Mouse (Mus musculus) central nervous system, embryonic 14 days (tissue): ENCODE measurements around the gene Gm28042. TPM values are rescaled to one million over a fixed set of nuclear protein-coding genes. Genes with fewer than 3 reads are reported as not detected.

Source experiments
- polyA plus RNA-seq: library from polyadenylated mRNA; depleted of rRNA; stranded (reverse); fragments of >200 nt; gene quantifications from 2 replicates; pipeline ENCODE4 v1.2.3, GENCODE M21; 2012; rRNA removed

Gm28042 gene
- 24.6 and 25.6 TPM in 2 replicates for polyA plus RNA-seq

DNA sequence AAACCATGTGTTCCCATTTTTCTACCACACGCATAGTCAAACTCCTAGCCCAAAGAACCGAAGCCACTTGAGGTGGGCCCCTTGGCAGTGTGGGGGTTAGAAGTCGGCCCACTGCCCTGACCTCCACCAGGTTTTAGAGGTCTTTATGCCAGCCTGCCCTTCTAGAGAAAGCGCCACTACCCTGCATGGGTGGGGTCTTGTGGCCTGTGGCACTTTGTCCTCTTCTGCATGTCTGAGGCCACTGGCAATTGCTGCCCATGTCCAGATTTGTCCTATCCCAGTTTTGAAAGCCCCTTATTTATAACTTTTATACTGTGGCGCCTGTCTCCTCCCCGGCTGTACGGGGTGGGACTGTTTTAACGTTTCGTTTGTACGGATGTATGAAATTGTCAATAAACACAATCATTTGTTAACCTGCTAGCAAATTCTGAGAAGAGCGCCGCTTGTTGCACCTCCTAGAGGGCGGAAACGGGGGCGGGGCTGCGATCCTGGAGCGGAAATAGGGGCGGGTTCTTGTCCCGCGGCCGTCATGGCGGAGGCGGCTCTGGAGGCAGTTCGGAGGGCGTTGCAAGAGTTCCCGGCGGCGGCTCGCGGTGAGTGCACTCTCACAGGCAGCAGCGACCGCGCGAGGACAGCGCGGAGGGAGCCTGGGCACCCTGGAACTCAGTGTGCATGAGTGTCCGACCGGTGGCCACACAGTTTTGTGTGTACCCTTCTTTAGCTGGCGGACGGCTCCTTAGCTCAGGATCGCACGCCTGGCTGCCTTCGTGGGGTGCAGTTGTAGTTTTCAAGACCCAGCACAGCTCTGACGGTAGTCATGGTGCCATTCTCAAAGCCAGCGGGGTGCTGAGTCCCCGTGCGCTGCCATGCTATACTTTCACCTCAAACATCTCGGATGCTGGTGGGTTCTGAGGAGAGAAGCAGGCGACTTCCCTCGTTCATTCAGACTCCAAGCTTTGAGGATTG lies at the start of gene Gm28042, which contains the start of gene Jmjd7:
TSS of gene Gm28042 (plus strand) at position 510 of the 966 bp plus-strand sequence.
TSS of gene Jmjd7 (plus strand) at position 500 of the 966 bp plus-strand sequence.

DNA sequence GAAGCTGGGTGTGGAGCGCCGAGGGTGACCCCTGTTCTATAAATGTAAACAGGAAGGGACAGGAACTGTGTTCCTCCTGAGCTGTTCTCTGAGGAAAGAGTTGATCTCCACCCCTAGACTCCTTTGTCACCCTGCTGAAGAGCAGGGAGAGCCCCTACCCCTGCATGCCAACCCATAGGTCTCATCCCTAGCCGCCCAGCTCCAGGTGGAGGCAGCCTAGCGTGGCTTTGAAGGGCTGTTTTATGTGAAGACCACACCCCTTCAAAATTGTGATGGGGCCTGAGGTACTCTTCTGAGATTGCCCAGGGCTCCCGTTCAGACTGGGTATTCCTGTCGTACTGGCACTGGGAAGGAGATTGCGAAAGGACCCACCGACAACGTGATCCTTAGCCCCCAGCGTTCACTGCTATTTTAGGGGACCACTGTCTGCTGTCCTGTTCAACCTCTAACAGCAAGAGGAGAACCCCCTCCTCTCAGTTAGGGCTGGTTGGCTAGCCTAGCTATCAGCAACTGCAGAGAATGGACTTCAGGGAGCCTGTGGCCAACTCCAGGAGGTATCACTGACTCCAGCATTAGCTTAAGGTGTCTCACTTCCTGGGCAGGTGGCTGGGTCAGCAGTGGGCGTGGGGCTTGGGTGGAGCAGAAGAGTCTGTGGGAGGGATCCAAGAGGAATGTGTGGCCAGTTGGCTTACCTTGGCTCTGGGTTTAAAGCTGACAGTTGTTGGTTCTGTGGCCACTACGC lies 5.6 kb downstream of the Gm28042 start, which contains the start of gene Pla2g4b:
TSS of gene Pla2g4b (plus strand) at position 692 of the 742 bp plus-strand sequence.

Other genes with a start within 250 kb of the Gm28042 start
- gene Rpap1, start 240.0 kb upstream of the Gm28042 start, polyA plus RNA-seq: 21.9 and 22.8 TPM in 2 replicates
- 32.2 and 36.3 TPM in 2 replicates for gene Tyro3, start 229.8 kb upstream of the Gm28042 start, polyA plus RNA-seq
- gene Mga, start 130.3 kb upstream of the Gm28042 start, polyA plus RNA-seq: 21.9 and 24.1 TPM in 2 replicates
- gene Mapkbp1, start 54.8 kb upstream of the Gm28042 start, polyA plus RNA-seq: 27.8 and 32.3 TPM in 2 replicates
- gene Jmjd7, start within 50 bp of the Gm28042 start, polyA plus RNA-seq: 19.5 and 22.5 TPM in 2 replicates
- gene Pla2g4b, start 5.9 kb downstream of the Gm28042 start, polyA plus RNA-seq: 29.2 and 32.2 TPM in 2 replicates
- gene Ehd4, start 127.1 kb downstream of the Gm28042 start, polyA plus RNA-seq: 7.3 and 8.6 TPM in 2 replicates
- gene Pla2g4e, start 217.8 kb downstream of the Gm28042 start, polyA plus RNA-seq: 3.3 and 3.5 TPM in 2 replicates